Mouse (Mus musculus) liver, embryonic 13.5 days (tissue): ENCODE results near the gene Gm3043. TPM values are rescaled to one million over a fixed set of nuclear protein-coding genes. Genes with fewer than 3 reads are reported as not detected.
"Not testable (repeated sequence)": the region's sequence is repeated elsewhere in the genome, so short reads cannot be mapped to it uniquely, and the experiment has no call there.

Experiments used
- ATAC-seq: fragments of 200-750 bp; cut with Nextera tagmentation; 2 replicates; pipeline ENCODE4 v1.8.0; 2017; ENCODE audit warnings: low read depth, mild to moderate bottlenecking, moderate number of reproducible peaks, moderate library complexity
- DNase-seq: peaks from one replicate; pipeline ENCODE4 v3.0.0; 2022
- H3K27ac ChIP-seq: fragments of 300-500 bp; sonication (generic); 2 replicates; pipeline ENCODE4 v1.5.1; 2015; ENCODE audit warnings: moderate library complexity, mild to moderate bottlenecking, inconsistent platforms
- H3K27me3 ChIP-seq: fragments of 300-500 bp; sonication (generic); 2 replicates; pipeline ENCODE4 v1.6.1; 2015; ENCODE audit warnings: mild to moderate bottlenecking, inconsistent platforms
- H3K36me3 ChIP-seq: fragments of 300-500 bp; sonication (generic); 2 replicates; pipeline ENCODE4 v1.6.1; 2015; ENCODE audit warnings: mild to moderate bottlenecking, inconsistent platforms
- H3K4me1 ChIP-seq: fragments of 300-500 bp; sonication (generic); replicated peaks from 2 replicates; pipeline ENCODE4 v1.6.1; 2015; ENCODE audit warnings: inconsistent platforms
- H3K4me2 ChIP-seq: fragments of 300-500 bp; sonication (generic); 2 replicates; pipeline ENCODE4 v1.6.1; 2015; ENCODE audit warnings: inconsistent platforms, mild to moderate bottlenecking, moderate library complexity
- H3K4me3 ChIP-seq: fragments of 300-500 bp; sonication (generic); replicated peaks from 2 replicates; pipeline ENCODE4 v1.5.1; 2015; ENCODE audit warnings: mild to moderate bottlenecking, inconsistent platforms
- H3K9ac ChIP-seq: fragments of 300-500 bp; sonication (generic); 2 replicates; pipeline ENCODE4 v1.6.1; 2015; ENCODE audit warnings: mild to moderate bottlenecking, inconsistent platforms
- H3K9me3 ChIP-seq: fragments of 300-500 bp; sonication (generic); replicated peaks from 2 replicates; pipeline ENCODE4 v1.6.1; 2016; ENCODE audit warnings: inconsistent platforms
- WGBS: fragments of 180-500 bp; shearing (Covaris S2); methylation state at CpG from one replicate; pipeline ENCODE4 v1.1.7; 2015; ENCODE audit not compliant: insufficient replicate concordance; 5-methylcytosine and 5-hydroxymethylcytosine counted together
- polyA plus RNA-seq: library from polyadenylated mRNA; unstranded; fragments of >200 nt; fragmentation: Nextera tagmentation; extraction: Ambion mirVana; gene quantifications from 2 replicates; pipeline ENCODE4 v1.2.1, GENCODE M21; 2015

Gene Gm3043
- not detected in 2 replicates for polyA plus RNA-seq

GRCm38 (mm10) chr14:3688483-3688882 lies at the start of gene Gm3043:
TSS of gene Gm3043 (plus strand) at chr14:3688783.
- not testable (repeated sequence) for DNase-seq, H3K9ac ChIP-seq, ATAC-seq, H3K27me3 ChIP-seq, H3K4me3 ChIP-seq, H3K27ac ChIP-seq, H3K4me1 ChIP-seq, H3K9me3 ChIP-seq, H3K36me3 ChIP-seq, H3K4me2 ChIP-seq
- WGBS, result no CpG with 5 or more reads among the region's 3 CpGs

DNA sequence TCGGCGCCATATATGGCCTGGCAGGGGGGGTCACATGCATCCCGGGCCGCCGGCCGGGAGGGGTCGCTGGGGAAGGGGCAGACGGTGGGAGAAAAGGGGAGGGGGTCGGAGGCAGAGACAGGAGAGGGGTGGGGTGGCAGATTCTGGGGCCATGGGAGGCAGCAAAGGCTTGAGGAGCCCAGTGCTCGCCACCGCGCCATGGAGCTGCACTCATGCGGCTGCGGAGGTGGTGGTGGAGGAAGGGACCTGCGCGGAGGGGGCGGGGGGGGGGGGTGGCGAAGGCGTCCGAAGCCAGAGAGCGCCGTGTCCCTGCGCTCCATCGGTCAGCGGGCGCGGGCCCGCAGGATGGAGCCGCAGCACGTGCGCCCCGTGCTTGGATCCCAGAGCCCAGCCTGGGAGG lies 36.9 kb upstream of the Gm3043 start, which contains the start of gene Gm3020:
Gene Gm3020, plus strand, starts transcription at position 301 of the 400 bp plus-strand sequence.
- not testable (repeated sequence) for H3K9me3 ChIP-seq, DNase-seq, ATAC-seq, H3K4me2 ChIP-seq, H3K4me1 ChIP-seq, H3K36me3 ChIP-seq, H3K4me3 ChIP-seq, H3K27me3 ChIP-seq, H3K9ac ChIP-seq, H3K27ac ChIP-seq
- WGBS, result no CpG with 5 or more reads among the region's 32 CpGs

Other genes starting within 250 kb of the Gm3043 start
- gene Gm10408, start 239.4 kb upstream of the Gm3043 start, polyA plus RNA-seq, result not detected in 2 replicates
- not detected in 2 replicates for gene Gm3012, start 54.3 kb upstream of the Gm3043 start, polyA plus RNA-seq
- 0.12 TPM in 1 of 2 replicates, not detected in the other for gene Gm3020, start 36.8 kb upstream of the Gm3043 start, polyA plus RNA-seq
- not detected in 2 replicates for gene Gm3002, start 121.3 kb downstream of the Gm3043 start, polyA plus RNA-seq
- 0.09 TPM in 1 of 2 replicates, not detected in the other for gene Gm3033, start 157.5 kb downstream of the Gm3043 start, polyA plus RNA-seq
- not detected in 2 replicates for gene Gm2916, start 195.4 kb downstream of the Gm3043 start, polyA plus RNA-seq
- gene Gm3029, start 243.0 kb downstream of the Gm3043 start, polyA plus RNA-seq, result not detected in 2 replicates